Mouse (Mus musculus) urinary bladder, postnatal 36 days (tissue): ENCODE results near the gene Fam160a1.

Experiments
- DNase-seq, 2 experiments: peaks; one replicate each; pipeline ENCODE4 v3.0.0; 2022; ENCODE audit warnings: low spot score in 2 of 2, mixed read lengths in 1 of 2

Gene Fam160a1

DNA sequence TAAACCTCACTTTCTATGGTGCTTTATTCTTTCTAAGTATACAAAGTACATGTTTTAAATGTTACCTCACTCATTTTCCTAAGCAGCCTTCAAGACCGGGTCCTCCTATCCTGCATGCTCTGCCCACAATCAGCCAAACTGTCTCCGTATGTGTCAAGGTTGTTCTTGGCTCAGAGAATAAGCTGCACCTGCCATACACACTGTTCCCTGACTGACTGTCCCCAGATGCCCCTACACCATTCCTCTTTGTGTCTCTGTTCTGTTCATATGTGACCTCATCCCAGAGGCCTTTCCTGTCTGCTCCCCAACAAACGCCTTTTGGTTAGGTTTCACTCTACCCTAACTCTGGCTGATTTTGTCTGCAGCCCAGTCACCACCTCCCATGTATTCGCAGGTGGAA lies 10.2 kb upstream of the Fam160a1 start:
- no peak for DNase-seq

DNA sequence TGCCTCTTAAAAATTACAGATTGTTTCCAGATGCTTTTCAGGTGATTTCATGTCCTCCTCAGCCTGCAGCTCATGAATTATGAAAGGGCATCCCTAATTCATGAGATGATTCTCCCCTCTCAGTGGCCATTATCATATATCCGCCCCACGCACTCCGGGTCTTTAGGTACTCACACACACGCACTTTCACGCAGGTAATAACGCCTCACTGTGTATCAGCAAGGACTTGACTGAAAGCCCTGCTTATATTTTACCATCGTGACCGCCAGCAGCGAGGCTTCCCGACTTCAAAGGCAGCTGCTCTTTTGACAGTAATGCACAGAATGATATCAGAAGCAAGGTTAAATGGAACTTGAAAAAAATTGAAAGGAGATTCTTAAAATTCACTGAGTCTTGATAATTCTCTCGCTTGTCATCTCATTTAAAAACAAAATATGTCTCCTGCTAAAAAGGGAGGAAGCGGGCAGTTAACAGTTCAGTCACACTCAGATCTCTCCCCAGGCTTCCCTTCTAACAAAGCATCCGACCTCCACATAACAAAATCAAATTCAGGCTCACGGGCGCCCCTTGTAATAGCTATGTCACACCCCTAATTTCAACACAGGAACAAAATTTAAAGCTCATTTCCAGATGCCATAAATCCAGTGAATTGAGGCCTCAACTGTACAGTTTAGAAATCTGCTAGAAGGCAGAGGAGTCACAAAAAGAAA lies 3.9 kb upstream of the Fam160a1 start:
- DNase-seq, result no peak

DNA sequence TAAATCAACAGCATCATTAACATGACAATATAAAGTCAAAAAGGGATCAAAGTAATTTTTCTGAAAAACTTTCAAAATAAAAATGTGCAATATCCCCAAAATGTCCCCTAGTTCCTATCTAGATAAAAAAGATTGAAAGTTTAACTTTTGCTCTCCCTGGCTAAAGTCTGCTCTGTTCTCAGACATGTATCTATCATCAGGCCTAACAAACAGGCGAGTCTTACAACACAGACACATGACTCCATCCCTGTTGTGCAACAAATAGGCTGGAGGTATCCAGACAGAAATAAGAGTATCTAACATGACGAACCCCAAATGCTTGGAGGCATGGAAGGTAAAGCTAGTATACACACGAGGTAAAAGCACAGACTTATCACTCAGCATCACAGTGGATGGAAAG lies 2.2 kb upstream of the Fam160a1 start:
- no peak for DNase-seq

DNA sequence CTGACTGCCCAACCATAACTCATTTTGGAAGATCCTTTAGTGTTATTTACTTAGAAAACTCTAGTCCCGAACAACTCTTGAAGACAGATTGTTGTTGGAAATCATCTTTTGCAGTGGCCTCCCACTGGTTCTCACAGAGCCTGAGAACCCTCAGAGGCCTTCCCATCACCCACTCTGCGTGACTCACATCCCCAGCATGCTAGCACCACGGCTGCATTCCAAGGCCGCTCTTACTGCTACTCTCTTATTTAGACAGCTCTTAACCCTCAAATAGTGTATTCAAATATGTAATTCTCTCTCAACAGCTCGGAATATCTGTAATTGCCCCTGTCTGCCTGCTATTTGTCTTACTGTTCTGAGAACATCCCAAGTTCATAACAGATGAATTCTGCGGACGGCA lies 2.9 kb downstream of the Fam160a1 start:
- peak; percentile 21 to 35 for DNase-seq

- DNase-seq, result peak in 1 of 2 experiments; percentile 22
These were observed 3.7 kb downstream of the Fam160a1 start for GRCm38 (mm10) chr3:85813101-85814014.

DNA sequence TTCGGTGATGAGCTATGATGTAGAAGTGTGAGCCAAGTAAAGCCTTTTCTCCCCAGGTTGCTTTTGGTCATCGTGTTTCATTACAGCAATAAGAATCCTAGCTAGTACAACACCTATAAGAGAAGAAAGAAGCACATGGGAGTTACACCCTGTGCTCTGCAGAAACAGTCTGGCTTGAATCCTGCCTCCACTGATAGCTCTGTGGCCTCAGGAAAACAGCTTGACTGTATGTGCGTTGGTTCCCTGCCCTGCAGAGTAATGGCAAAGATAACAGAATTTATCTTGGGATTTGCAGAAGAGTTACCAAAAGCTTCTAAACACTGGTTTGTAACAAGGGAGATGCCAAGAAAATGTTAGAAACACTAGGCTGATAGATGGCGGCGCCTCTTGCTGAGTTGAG lies 5.1 kb downstream of the Fam160a1 start:
- DNase-seq, result no peak

DNA sequence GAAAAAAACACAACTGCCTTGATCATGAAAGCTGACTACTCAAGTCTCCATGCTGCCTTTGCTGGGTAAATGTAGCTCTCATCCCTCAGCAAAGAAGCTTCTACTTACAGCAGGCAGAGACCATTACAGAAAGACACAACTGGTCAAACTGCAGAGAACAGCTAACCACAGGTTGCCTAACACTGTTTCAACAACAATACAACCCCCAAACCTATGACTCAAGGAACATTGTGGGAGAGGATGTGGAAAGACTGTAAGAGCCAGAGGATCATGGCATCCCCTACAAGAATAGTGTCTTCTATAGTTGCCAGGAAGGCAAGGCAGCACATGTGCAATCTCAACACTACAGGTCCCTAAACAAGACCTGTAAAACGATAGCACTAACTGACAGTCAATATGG lies 23.9 kb downstream of the Fam160a1 start:
- DNase-seq, result no peak

GRCm38 (mm10) chr3:85789748-85790147 lies 27.3 kb downstream of the Fam160a1 start:
- DNase-seq, result no peak

DNA sequence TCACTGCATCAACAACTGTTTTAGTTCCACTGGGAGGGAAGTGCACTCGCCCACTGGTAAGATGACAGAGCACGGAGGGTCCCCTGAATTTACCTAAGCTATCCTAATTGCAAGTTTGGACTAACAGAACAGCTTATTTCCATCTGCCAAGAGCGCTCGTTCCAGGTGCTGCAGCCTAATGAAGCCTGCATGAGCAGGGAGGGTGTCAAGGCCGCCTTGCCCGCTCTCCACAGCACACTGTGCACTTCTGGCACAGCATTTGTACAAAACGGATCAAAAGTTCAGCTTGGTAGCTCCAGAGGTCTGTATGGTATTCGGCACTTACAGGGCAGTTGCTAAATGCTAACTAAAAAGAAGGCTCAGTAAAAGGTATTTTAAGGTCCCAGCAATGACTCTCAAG lies 30.6 kb downstream of the Fam160a1 start:
- no peak for DNase-seq

DNA sequence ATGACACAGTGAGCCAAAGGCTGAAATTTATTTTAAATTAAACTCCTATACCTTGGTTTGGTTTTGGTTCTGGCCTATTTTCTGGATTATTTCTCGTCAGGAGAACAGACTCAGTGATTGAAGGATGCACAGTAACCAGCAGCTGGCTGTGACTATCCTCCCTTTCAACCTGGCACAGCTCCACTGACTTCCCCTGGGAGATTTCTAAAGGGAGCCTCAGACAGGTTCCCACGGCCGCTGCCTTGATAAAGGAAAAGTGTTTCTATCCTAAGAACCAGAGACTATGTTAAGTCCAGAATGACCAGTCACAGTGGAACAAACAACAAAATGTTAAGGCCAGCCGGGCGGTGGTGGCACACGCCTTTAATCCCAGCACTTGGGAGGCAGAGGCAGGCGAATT lies 36.2 kb downstream of the Fam160a1 start:
- DNase-seq, result no peak

DNA sequence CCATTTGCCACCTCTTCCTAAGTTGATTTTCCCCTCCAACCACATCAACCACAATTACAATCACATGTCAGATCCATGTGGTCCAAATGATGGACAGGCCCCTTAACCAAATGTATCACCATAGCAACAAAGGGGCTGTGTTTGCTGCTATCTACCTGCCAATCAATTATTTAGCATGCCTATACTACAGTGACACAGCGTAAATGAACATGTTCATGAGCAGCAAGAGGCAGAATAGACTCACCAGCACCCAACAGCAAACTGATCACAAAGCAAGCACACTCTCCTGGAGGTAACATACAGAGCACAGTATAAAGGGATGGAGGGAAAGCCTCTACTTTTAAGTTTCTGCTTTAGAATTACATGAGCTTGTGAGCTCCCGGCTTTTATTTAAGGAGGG lies 36.8 kb downstream of the Fam160a1 start:
- no peak for DNase-seq

- no peak for DNase-seq
These were observed 39.2 kb downstream of the Fam160a1 start for GRCm38 (mm10) chr3:85777841-85778240.

GRCm38 (mm10) chr3:85777356-85777755 lies 39.7 kb downstream of the Fam160a1 start:
- DNase-seq, result no peak

DNA sequence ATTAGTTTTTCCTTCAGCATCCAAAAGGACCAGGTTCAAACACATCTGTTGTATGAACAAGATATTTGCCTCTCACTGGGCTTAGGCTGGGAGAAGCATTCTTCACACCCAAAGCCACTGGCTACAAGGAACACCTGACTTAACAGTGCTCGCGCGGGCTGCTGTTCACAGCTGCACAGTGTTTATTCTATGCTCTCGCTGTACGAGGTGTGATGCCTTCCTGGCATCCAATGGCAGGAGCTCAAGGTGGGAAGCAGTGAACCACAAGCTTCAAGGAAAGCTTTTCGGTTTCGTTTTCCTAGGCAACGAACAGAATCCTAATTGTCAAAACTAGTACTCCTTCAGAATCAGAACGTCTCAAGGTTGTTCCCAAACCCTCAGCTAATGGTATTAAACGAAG lies 40.4 kb downstream of the Fam160a1 start:
- DNase-seq, result no peak

GRCm38 (mm10) chr3:85776126-85776525 lies 41.0 kb downstream of the Fam160a1 start:
- no peak for DNase-seq

GRCm38 (mm10) chr3:85773886-85774285 lies 43.2 kb downstream of the Fam160a1 start:
- peak in 1 of 2 experiments; percentile 27 for DNase-seq

DNA sequence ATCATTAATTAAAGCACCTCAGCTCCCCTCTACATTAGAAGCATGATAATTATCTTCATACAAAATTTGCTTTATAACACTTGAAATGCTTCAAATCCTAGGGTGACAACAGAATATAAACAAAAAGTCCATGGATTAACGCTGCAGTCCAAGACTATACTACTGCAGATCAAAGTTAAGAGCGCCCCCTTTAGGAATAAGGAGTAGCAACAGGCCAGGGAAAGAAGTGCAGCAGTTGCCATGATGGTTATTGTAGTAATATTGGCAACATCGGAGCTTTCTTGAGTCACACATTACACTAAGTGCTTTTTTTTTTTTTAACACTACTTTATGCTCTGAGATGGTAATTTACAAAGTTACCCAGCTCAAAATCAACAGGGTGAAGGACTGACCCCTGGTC lies 43.7 kb downstream of the Fam160a1 start:
- DNase-seq, result no peak

- no peak for DNase-seq
These were observed 52.2 kb downstream of the Fam160a1 start for GRCm38 (mm10) chr3:85764937-85765337.

DNA sequence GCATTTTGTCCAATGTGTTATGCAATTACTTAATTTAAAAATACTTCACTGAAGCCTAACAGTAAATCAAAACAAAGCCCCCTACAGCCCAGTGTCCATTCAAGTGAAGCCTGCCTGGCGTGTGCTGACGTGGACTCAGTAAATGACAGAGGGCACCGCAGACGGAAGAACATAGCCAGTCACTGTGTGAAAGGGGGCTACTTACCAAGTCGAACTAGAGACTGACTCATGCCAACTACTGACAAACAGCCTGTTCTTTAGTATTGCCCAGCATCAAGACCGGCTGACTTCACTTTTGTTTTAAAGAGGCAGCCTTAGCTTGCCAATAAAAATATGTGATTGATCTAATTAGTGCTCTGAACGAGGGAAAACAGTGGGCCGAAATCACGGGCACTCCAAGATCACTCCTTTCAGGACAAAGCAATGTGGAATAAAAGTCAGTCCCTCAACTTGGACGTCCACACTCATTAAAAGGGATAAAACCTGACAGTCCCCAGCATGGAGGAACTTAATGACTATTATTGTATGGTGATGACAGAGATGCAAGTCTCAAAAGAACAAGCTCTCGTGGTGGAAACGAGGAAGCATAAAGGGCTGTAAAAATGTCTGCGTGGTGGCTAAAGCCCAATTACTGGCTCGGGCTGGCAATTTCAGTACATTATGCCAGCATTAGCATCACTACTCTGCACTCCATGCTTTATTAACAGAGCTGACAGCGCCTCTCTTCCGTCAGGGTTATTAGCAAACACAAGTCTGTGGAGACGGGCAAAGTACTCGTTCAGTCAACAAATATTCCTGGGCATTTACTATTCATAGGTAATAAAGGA lies 52.9 kb downstream of the Fam160a1 start:
- no peak for DNase-seq

DNA sequence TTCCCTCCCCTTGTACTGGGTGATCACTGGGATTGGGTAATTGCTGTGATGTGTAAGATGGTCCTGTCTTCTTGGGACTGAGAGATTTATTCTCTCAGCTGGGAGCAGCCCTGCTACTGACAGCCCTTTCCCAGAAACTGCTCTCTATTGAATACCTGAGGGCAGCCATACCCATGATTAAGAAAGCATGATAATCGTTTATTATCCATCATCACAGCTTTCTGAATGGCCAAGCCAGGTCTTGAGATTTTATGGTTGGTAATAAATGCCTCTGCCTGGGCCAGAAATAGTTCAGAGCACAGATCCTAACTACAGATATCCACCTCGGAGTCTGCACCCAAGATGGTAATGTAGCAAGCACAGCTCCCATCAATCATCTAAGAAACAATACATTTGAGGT lies 59.1 kb downstream of the Fam160a1 start:
- no peak for DNase-seq

DNA sequence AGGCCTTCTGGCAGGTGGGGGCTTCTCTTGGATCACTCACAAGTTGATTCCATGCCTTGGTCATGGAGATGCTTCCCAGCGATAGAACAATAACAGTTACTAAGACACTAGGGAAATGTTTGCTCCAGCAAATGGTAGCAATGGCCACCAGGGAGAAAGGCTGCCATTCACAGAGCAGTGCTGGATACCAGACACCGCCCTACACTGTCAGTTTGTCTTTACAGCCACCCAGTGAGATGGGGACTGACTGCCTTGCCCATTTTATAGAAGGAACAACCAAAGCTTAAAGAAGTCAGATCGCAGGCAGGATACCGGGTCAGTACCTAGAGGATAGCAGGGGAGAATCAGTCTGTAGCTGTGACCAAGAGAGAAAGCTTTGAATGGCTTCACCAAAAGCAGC lies 59.7 kb downstream of the Fam160a1 start:
- no peak for DNase-seq

DNA sequence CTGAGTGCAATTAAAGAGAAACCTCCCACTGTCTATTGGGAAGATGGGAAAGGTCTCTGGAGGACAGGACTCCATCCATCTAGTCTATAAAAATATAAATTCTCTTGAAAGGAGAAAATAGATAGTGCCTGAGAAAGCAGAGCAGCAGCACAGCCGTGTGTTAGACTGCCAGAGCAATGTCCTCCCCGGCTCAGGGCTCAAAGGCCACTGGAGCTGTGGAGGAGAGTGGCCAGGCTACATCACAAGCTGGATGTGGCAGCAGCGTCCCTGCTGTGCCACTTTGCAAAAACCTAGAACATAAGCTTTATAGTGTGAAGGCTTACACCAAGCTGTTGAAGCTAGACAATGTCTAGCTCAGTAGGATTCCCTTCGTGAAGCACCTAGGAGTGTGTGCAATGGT lies 67.7 kb downstream of the Fam160a1 start:
- no peak for DNase-seq
